Mouse (Mus musculus) kidney, embryonic 15.5 days (tissue): ENCODE results near the gene 5730596B20Rik. TPM values are rescaled to one million over a fixed set of nuclear protein-coding genes. Genes with fewer than 3 reads are reported as not detected.

ENCODE experiments used
- ATAC-seq: fragments of 200-750 bp; cut with Nextera tagmentation; replicated peaks from 2 replicates; pipeline ENCODE4 v1.8.0; 2017; ENCODE audit warnings: moderate TSS enrichment; ENCODE audit not compliant: low FRiP score
- H3K27ac ChIP-seq: fragments of 300-500 bp; sonication (generic); 2 replicates; pipeline ENCODE4 v1.5.1; 2015; ENCODE audit warnings: mild to moderate bottlenecking, inconsistent platforms
- H3K27me3 ChIP-seq: fragments of 300-500 bp; sonication (generic); 2 replicates; pipeline ENCODE4 v1.6.1; 2015; ENCODE audit warnings: inconsistent platforms
- H3K36me3 ChIP-seq: fragments of 300-500 bp; sonication (generic); 2 replicates; pipeline ENCODE4 v1.6.1; 2015; ENCODE audit warnings: inconsistent platforms
- H3K4me1 ChIP-seq: fragments of 300-500 bp; sonication (generic); 2 replicates; pipeline ENCODE4 v1.6.1; 2015; ENCODE audit warnings: inconsistent platforms
- H3K4me2 ChIP-seq: fragments of 300-500 bp; sonication (generic); 2 replicates; pipeline ENCODE4 v1.6.1; 2015; ENCODE audit warnings: moderate library complexity, mild to moderate bottlenecking, inconsistent platforms
- H3K4me3 ChIP-seq: fragments of 300-500 bp; sonication (generic); replicated peaks from 2 replicates; pipeline ENCODE4 v1.5.1; 2015; ENCODE audit warnings: mild to moderate bottlenecking, inconsistent platforms
- H3K9ac ChIP-seq: fragments of 300-500 bp; sonication (generic); 2 replicates; pipeline ENCODE4 v1.6.1; 2015; ENCODE audit warnings: mild to moderate bottlenecking, inconsistent platforms
- H3K9me3 ChIP-seq: fragments of 300-500 bp; sonication (generic); replicated peaks from 2 replicates; pipeline ENCODE4 v1.6.1; 2016; ENCODE audit warnings: inconsistent platforms
- WGBS: fragments of 180-500 bp; shearing (Covaris S2); methylation state at CpG from one replicate; pipeline ENCODE4 v1.1.7; 2015; ENCODE audit warnings: mixed read lengths; 5-methylcytosine and 5-hydroxymethylcytosine counted together
- polyA plus RNA-seq: library from polyadenylated mRNA; unstranded; fragments of >200 nt; fragmentation: Nextera tagmentation; extraction: Ambion mirVana; gene quantifications from 2 replicates; pipeline ENCODE4 v1.2.1, GENCODE M21; 2015

5730596B20Rik gene
- polyA plus RNA-seq, 1 experiment from 2014 or later = 2.4 TPM

- H3K4me2 ChIP-seq = peak overlapping the region; percentile 92
- H3K4me1 ChIP-seq = peaks cover 87% of the 10 kb centered on the region
- peak overlapping the region; percentile 82 for H3K27ac ChIP-seq
- 0 out of 2 replicates have a peak, but pooled peaks have one; percentile 30 for ATAC-seq
- peak overlapping the region; percentile 69 for H3K4me3 ChIP-seq
- H3K9me3 ChIP-seq = no peaks in the 10 kb centered on the region
- peak overlapping the region; percentile 66 for H3K9ac ChIP-seq
- under 1% methylated on average over 45 of the region's 46 CpGs for WGBS
- H3K27me3 ChIP-seq = peaks cover 4% of the 10 kb centered on the region; the same call in 1 of the 2 replicates
- H3K36me3 ChIP-seq = peaks cover 29% of the 10 kb centered on the region
These were observed 26.2 kb downstream of the 5730596B20Rik start for GRCm38 (mm10) chr6:52203371-52204049.

GRCm38 (mm10) chr6:52204050-52204752 is 26.9 kb downstream of the 5730596B20Rik start, which contains the start of gene Hoxa5:
TSS of gene Hoxa5 (minus strand) at chr6:52204587.
- H3K4me3 ChIP-seq = peak within 1 kb of the TSS; percentile 69
- peaks cover 94% of the 10 kb centered on the region for H3K4me1 ChIP-seq
- H3K9ac ChIP-seq = peak within 1 kb of the TSS; percentile 66
- peaks cover 4% of the 10 kb centered on the region; the same call in 1 of the 2 replicates for H3K27me3 ChIP-seq
- ATAC-seq = peak; percentile 57
- peak within 1 kb of the TSS; percentile 82 for H3K27ac ChIP-seq
- H3K9me3 ChIP-seq = no peaks in the 10 kb centered on the region
- WGBS = under 1% methylated on average over 55 of the region's 65 CpGs
- H3K36me3 ChIP-seq = peaks cover 29% of the 10 kb centered on the region
- peak within 1 kb of the TSS; percentile 92 for H3K4me2 ChIP-seq

GRCm38 (mm10) chr6:52205221-52205620 is 27.9 kb downstream of the 5730596B20Rik start:
- Histone ChIP-seq H3K9me3 (no peaks in the 10 kb centered on the region), H3K27me3 (peaks cover 4% of the 10 kb centered on the region; the same call in 1 of the 2 replicates), H3K27ac (peak overlapping the region; percentile 82), H3K4me2 (peak overlapping the region; percentile 92), H3K9ac (peak overlapping the region; percentile 19), H3K4me1 (peaks cover 97% of the 10 kb centered on the region), H3K36me3 (peaks cover 24% of the 10 kb centered on the region), H3K4me3 (peak overlapping the region; percentile 69)
- no peak for ATAC-seq
- 14% methylated on average over 14 of the region's 14 CpGs for WGBS

GRCm38 (mm10) chr6:52205638-52206621 is 28.6 kb downstream of the 5730596B20Rik start:
- Histone ChIP-seq H3K4me2 (peak overlapping the region; percentile 92), H3K4me3 (peak overlapping the region; percentile 69), H3K36me3 (peaks cover 24% of the 10 kb centered on the region), H3K9ac (peak overlapping the region; percentile 19), H3K27me3 (peaks cover 4% of the 10 kb centered on the region; the same call in 1 of the 2 replicates), H3K4me1 (peaks cover 93% of the 10 kb centered on the region), H3K9me3 (no peaks in the 10 kb centered on the region), H3K27ac (peak overlapping the region; percentile 82)
- no peak for ATAC-seq
- 13% methylated on average over 55 of the region's 55 CpGs for WGBS

DNA sequence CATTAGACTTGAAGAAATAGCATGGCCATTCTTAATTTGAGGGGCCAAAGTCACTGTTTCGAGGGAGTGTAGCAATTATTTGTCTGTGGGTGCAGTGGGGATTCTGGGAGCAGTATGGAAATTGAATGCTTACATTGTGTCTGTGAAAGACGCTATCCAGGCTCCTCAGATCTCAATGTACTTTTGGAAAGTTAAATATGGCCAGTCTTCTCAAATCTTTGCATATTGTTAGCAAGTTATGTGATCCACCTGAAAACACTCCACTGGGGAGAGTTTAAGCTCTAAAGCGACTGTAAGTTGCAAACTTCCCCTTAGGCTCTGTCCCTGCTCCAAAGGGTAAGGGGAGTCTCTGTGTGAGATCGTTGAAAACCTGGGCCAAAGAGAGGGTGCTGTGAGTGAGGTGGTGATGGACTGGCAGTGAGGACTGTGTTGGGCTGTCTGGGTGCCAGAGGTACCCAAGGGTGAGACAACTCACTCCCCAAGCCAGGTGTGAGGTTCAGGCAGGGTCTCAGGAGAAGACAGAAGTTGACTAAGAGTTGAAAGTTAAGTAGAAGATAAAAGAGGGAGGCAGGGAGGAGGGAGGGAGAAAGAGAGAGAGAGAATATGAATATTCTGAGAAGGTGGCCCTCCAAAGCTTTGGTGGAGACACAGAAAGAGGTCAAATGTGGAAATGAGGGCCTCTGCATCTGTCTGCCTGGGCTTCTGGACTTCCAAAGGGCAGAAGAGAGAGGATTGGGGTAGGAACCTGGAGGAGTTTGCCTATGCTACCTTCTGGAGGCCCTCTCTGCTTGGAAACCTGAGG is 29.8 kb downstream of the 5730596B20Rik start:
- Histone ChIP-seq H3K9ac (peak overlapping the region; percentile 35), H3K4me1 (peaks cover 89% of the 10 kb centered on the region), H3K4me3 (peak overlapping the region; percentile 69), H3K27me3 (peaks cover 4% of the 10 kb centered on the region; the same call in 1 of the 2 replicates), H3K4me2 (peak overlapping the region; percentile 92), H3K27ac (peak overlapping the region; percentile 82), H3K36me3 (peaks cover 24% of the 10 kb centered on the region), H3K9me3 (no peaks in the 10 kb centered on the region)
- no peak for ATAC-seq
- WGBS = 26% methylated on average over 4 of the region's 4 CpGs

DNA sequence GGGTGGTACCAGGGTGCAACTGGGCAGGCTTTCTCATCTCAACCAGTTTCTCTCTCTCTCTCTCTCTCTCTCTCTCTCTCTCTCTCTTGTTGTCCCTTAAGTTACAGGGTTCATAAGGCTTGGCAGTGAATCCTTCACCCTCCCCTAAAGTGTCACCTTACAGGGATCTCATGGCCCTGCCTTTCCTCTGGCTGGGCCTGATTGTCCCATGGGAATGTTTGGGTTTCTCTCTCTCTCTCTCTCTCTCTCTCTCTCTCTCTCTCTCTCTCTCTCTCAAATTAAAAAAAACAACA is 30.3 kb downstream of the 5730596B20Rik start:
- peak overlapping the region; percentile 92 for H3K4me2 ChIP-seq
- peak overlapping the region; percentile 69 for H3K4me3 ChIP-seq
- peaks cover 84% of the 10 kb centered on the region for H3K4me1 ChIP-seq
- H3K27ac ChIP-seq = peak overlapping the region; percentile 82
- peaks cover 21% of the 10 kb centered on the region for H3K36me3 ChIP-seq
- H3K27me3 ChIP-seq = peaks cover 4% of the 10 kb centered on the region; the same call in 1 of the 2 replicates
- ATAC-seq = no peak
- H3K9ac ChIP-seq = peak overlapping the region; percentile 35; the same call in 1 of the 2 replicates
- no peaks in the 10 kb centered on the region for H3K9me3 ChIP-seq

GRCm38 (mm10) chr6:52208072-52208867 is 31.0 kb downstream of the 5730596B20Rik start, which contains the start of gene Hoxa6:
TSS of gene Hoxa6 (minus strand) at chr6:52208722.
- Histone ChIP-seq H3K4me1 (peaks cover 78% of the 10 kb centered on the region), H3K27ac (peak within 1 kb of the TSS; percentile 90), H3K4me2 (peak within 1 kb of the TSS; percentile 92), H3K9ac (peak within 1 kb of the TSS; percentile 62), H3K27me3 (peaks cover 4% of the 10 kb centered on the region; the same call in 1 of the 2 replicates), H3K4me3 (peak within 1 kb of the TSS; percentile 69), H3K36me3 (peaks cover 21% of the 10 kb centered on the region), H3K9me3 (no peaks in the 10 kb centered on the region)
- ATAC-seq = peak; percentile 3; the same call in 1 of the 2 replicates
- WGBS = 2% methylated on average over 47 of the region's 47 CpGs

GRCm38 (mm10) chr6:52208868-52209684 is 31.8 kb downstream of the 5730596B20Rik start:
- H3K9me3 ChIP-seq = no peaks in the 10 kb centered on the region
- H3K27me3 ChIP-seq = peaks cover 4% of the 10 kb centered on the region; the same call in 1 of the 2 replicates
- peak overlapping the region; percentile 90 for H3K27ac ChIP-seq
- WGBS = 4% methylated on average over 18 of the region's 18 CpGs
- peak; percentile 1; the same call in 1 of the 2 replicates for ATAC-seq
- peaks cover 21% of the 10 kb centered on the region for H3K36me3 ChIP-seq
- H3K4me3 ChIP-seq = peak overlapping the region; percentile 69
- peak overlapping the region; percentile 92 for H3K4me2 ChIP-seq
- H3K9ac ChIP-seq = peak overlapping the region; percentile 62
- H3K4me1 ChIP-seq = peaks cover 75% of the 10 kb centered on the region

- 5% methylated on average over 12 of the region's 12 CpGs for WGBS
- peak overlapping the region; percentile 92 for H3K4me2 ChIP-seq
- peaks cover 4% of the 10 kb centered on the region; the same call in 1 of the 2 replicates for H3K27me3 ChIP-seq
- H3K4me3 ChIP-seq = peak overlapping the region; percentile 69
- peaks cover 20% of the 10 kb centered on the region for H3K36me3 ChIP-seq
- H3K4me1 ChIP-seq = peaks cover 75% of the 10 kb centered on the region
- H3K27ac ChIP-seq = peak overlapping the region; percentile 90
- ATAC-seq = no peak
- H3K9ac ChIP-seq = peak overlapping the region; percentile 62
- H3K9me3 ChIP-seq = no peaks in the 10 kb centered on the region
These were observed 32.4 kb downstream of the 5730596B20Rik start for GRCm38 (mm10) chr6:52209685-52210046.
